Mouse (Mus musculus): ENCODE data around the gene C1ql1. TPM values are rescaled to one million over a fixed set of nuclear protein-coding genes. Genes with fewer than 3 reads are reported as not detected.

Gene C1ql1
- polyA plus RNA-seq, 1 experiment: 0.87 TPM

GRCm38 (mm10) chr11:102896641-102897040, 49.8 kb downstream of the C1ql1 start:
- H3K79me3 ChIP-seq (ENCODE audit: low read depth): no peaks in the 10 kb centered on the region
- no peaks in the 10 kb centered on the region for H3K36me3 ChIP-seq (ENCODE audit: control insufficient read depth, insufficient read depth)
- TF ChIP-seq USF1 (IDR thresholded peaks at IDR 0.05; ENCODE audit: low read depth): no peak
- no peak for TF ChIP-seq CTCF (IDR thresholded peaks at IDR 0.05; ENCODE audit: control insufficient read depth, insufficient read depth, insufficient read length)
- TF ChIP-seq FOSL1 (IDR thresholded peaks at IDR 0.05; ENCODE audit: insufficient read depth, low read length, poor library complexity, severe bottlenecking): no peak
- TF ChIP-seq CEBPB (IDR thresholded peaks at IDR 0.05; ENCODE audit: low read depth): no peak
- TF ChIP-seq MYOD1 (IDR thresholded peaks at IDR 0.05; ENCODE audit: control insufficient read depth, insufficient read length, low read depth): no peak
- TF ChIP-seq MAX (IDR thresholded peaks at IDR 0.05): no peak
- TF ChIP-seq MYOG (IDR thresholded peaks at IDR 0.05; ENCODE audit: control insufficient read depth, extremely low read depth, insufficient read length): no peak
- no peak overlapping the region for H3ac ChIP-seq (ENCODE audit: control insufficient read depth, insufficient read length, low read depth)
- no peak overlapping the region for H3K4me3 ChIP-seq (ENCODE audit: insufficient read depth, poor library complexity, severe bottlenecking)
- H3K79me2 ChIP-seq (ENCODE audit: control insufficient read depth, insufficient read depth): no peaks in the 10 kb centered on the region
- H3K27me3 ChIP-seq (ENCODE audit: control insufficient read depth, insufficient read depth, insufficient read length): no peaks in the 10 kb centered on the region

GRCm38 (mm10) chr11:102895779-102896178, 50.7 kb downstream of the C1ql1 start:
- Histone ChIP-seq H3K79me2 (ENCODE audit: control insufficient read depth, insufficient read depth) (no peaks in the 10 kb centered on the region), H3ac (ENCODE audit: control insufficient read depth, insufficient read length, low read depth) (no peak overlapping the region), H3K27me3 (ENCODE audit: control insufficient read depth, insufficient read depth, insufficient read length) (no peaks in the 10 kb centered on the region), H3K36me3 (ENCODE audit: control insufficient read depth, insufficient read depth) (no peaks in the 10 kb centered on the region), H3K4me3 (ENCODE audit: insufficient read depth, poor library complexity, severe bottlenecking) (no peak overlapping the region), H3K79me3 (ENCODE audit: low read depth) (no peaks in the 10 kb centered on the region)
- TF ChIP-seq MYOD1 (IDR thresholded peaks at IDR 0.05; ENCODE audit: control insufficient read depth, insufficient read length, low read depth): no peak
- TF ChIP-seq CEBPB (IDR thresholded peaks at IDR 0.05; ENCODE audit: low read depth): no peak
- no peak for TF ChIP-seq MYOG (IDR thresholded peaks at IDR 0.05; ENCODE audit: control insufficient read depth, extremely low read depth, insufficient read length)
- no peak for TF ChIP-seq MAX (IDR thresholded peaks at IDR 0.05)
- TF ChIP-seq FOSL1 (IDR thresholded peaks at IDR 0.05; ENCODE audit: insufficient read depth, low read length, poor library complexity, severe bottlenecking): no peak
- TF ChIP-seq USF1 (IDR thresholded peaks at IDR 0.05; ENCODE audit: low read depth): no peak
- no peak for TF ChIP-seq CTCF (IDR thresholded peaks at IDR 0.05; ENCODE audit: control insufficient read depth, insufficient read depth, insufficient read length)

- Histone ChIP-seq H3ac (ENCODE audit: control insufficient read depth, insufficient read length, low read depth) (no peak overlapping the region), H3K27me3 (ENCODE audit: control insufficient read depth, insufficient read depth, insufficient read length) (no peaks in the 10 kb centered on the region), H3K36me3 (ENCODE audit: control insufficient read depth, insufficient read depth) (no peaks in the 10 kb centered on the region), H3K4me3 (ENCODE audit: insufficient read depth, poor library complexity, severe bottlenecking) (no peak overlapping the region), H3K79me2 (ENCODE audit: control insufficient read depth, insufficient read depth) (no peaks in the 10 kb centered on the region), H3K79me3 (ENCODE audit: low read depth) (no peaks in the 10 kb centered on the region)
- no peak for TF ChIP-seq FOSL1 (IDR thresholded peaks at IDR 0.05; ENCODE audit: insufficient read depth, low read length, poor library complexity, severe bottlenecking)
- TF ChIP-seq MYOD1 (IDR thresholded peaks at IDR 0.05; ENCODE audit: control insufficient read depth, insufficient read length, low read depth): no peak
- TF ChIP-seq MYOG (IDR thresholded peaks at IDR 0.05; ENCODE audit: control insufficient read depth, extremely low read depth, insufficient read length): no peak
- TF ChIP-seq USF1 (IDR thresholded peaks at IDR 0.05; ENCODE audit: low read depth): no peak
- no peak for TF ChIP-seq CEBPB (IDR thresholded peaks at IDR 0.05; ENCODE audit: low read depth)
- TF ChIP-seq CTCF (IDR thresholded peaks at IDR 0.05; ENCODE audit: control insufficient read depth, insufficient read depth, insufficient read length): no peak
- no peak for TF ChIP-seq MAX (IDR thresholded peaks at IDR 0.05)
These were observed 51.8 kb downstream of the C1ql1 start for GRCm38 (mm10) chr11:102894716-102895115.

- Histone ChIP-seq H3K79me3 (ENCODE audit: low read depth) (no peaks in the 10 kb centered on the region), H3K79me2 (ENCODE audit: control insufficient read depth, insufficient read depth) (no peaks in the 10 kb centered on the region), H3K36me3 (ENCODE audit: control insufficient read depth, insufficient read depth) (no peaks in the 10 kb centered on the region), H3K27me3 (ENCODE audit: control insufficient read depth, insufficient read depth, insufficient read length) (peaks cover 4% of the 10 kb centered on the region), H3ac (ENCODE audit: control insufficient read depth, insufficient read length, low read depth) (no peak overlapping the region), H3K4me3 (ENCODE audit: insufficient read depth, poor library complexity, severe bottlenecking) (no peak overlapping the region)
- TF ChIP-seq CEBPB (IDR thresholded peaks at IDR 0.05; ENCODE audit: low read depth) (no peak), MYOG (IDR thresholded peaks at IDR 0.05; ENCODE audit: control insufficient read depth, extremely low read depth, insufficient read length) (no peak), CTCF (IDR thresholded peaks at IDR 0.05; ENCODE audit: control insufficient read depth, insufficient read depth, insufficient read length) (no peak), MYOD1 (IDR thresholded peaks at IDR 0.05; ENCODE audit: control insufficient read depth, insufficient read length, low read depth) (no peak), FOSL1 (IDR thresholded peaks at IDR 0.05; ENCODE audit: insufficient read depth, low read length, poor library complexity, severe bottlenecking) (no peak), USF1 (IDR thresholded peaks at IDR 0.05; ENCODE audit: low read depth) (no peak), MAX (IDR thresholded peaks at IDR 0.05) (no peak)
These were observed 53.4 kb downstream of the C1ql1 start for GRCm38 (mm10) chr11:102893015-102893651.

- no peak overlapping the region for H3ac ChIP-seq (ENCODE audit: control insufficient read depth, insufficient read length, low read depth)
- H3K4me3 ChIP-seq (ENCODE audit: insufficient read depth, poor library complexity, severe bottlenecking): no peak overlapping the region
- H3K36me3 ChIP-seq (ENCODE audit: control insufficient read depth, insufficient read depth): no peaks in the 10 kb centered on the region
- no peaks in the 10 kb centered on the region for H3K79me2 ChIP-seq (ENCODE audit: control insufficient read depth, insufficient read depth)
- H3K79me3 ChIP-seq (ENCODE audit: low read depth): no peaks in the 10 kb centered on the region
- peaks cover 12% of the 10 kb centered on the region for H3K27me3 ChIP-seq (ENCODE audit: control insufficient read depth, insufficient read depth, insufficient read length)
- TF ChIP-seq CEBPB (IDR thresholded peaks at IDR 0.05; ENCODE audit: low read depth): peak; percentile 80
- no peak for TF ChIP-seq MYOD1 (IDR thresholded peaks at IDR 0.05; ENCODE audit: control insufficient read depth, insufficient read length, low read depth)
These were observed 56.4 kb downstream of the C1ql1 start for GRCm38 (mm10) chr11:102890096-102890495.

Other genes with a start within 250 kb of the C1ql1 start
- gene Ccdc43, start 248.9 kb downstream of the C1ql1 start, polyA plus RNA-seq (2012; fragmentation: generic; extraction: Trizol): 18.6 TPM
- 0.41 TPM for gene Adam11, start 185.2 kb downstream of the C1ql1 start, polyA plus RNA-seq (2012; fragmentation: generic; extraction: Trizol)
- gene Gjc1, start 127.0 kb downstream of the C1ql1 start, polyA plus RNA-seq (2012; fragmentation: generic; extraction: Trizol): 20.7 TPM
- not detected for gene Higd1b, start 110.8 kb downstream of the C1ql1 start, polyA plus RNA-seq (2012; fragmentation: generic; extraction: Trizol)
- gene Eftud2, start 65.7 kb downstream of the C1ql1 start, polyA plus RNA-seq (2012; fragmentation: generic; extraction: Trizol): 190 TPM
- 0.59 TPM for gene Ccdc103, start 65.5 kb downstream of the C1ql1 start, polyA plus RNA-seq (2012; fragmentation: generic; extraction: Trizol)
- gene Fam187a, start 61.5 kb downstream of the C1ql1 start, polyA plus RNA-seq (2012; fragmentation: generic; extraction: Trizol): 0.05 TPM
- 0.02 TPM for gene Gfap, start 45.8 kb downstream of the C1ql1 start, polyA plus RNA-seq (2012; fragmentation: generic; extraction: Trizol)
- 44.9 TPM for gene Kif18b, start 21.6 kb downstream of the C1ql1 start, polyA plus RNA-seq (2012; fragmentation: generic; extraction: Trizol)
- 64.9 TPM for gene Nmt1, start 81.5 kb upstream of the C1ql1 start, polyA plus RNA-seq (2012; fragmentation: generic; extraction: Trizol)
- 185 TPM for gene Dcakd, start 81.6 kb upstream of the C1ql1 start, polyA plus RNA-seq (2012; fragmentation: generic; extraction: Trizol)
- gene Plcd3, start 155.0 kb upstream of the C1ql1 start, polyA plus RNA-seq (2012; fragmentation: generic; extraction: Trizol): 27.6 TPM
- gene Acbd4, start 155.0 kb upstream of the C1ql1 start, polyA plus RNA-seq (2012; fragmentation: generic; extraction: Trizol): 23.0 TPM
- 24.3 TPM for gene Hexim1, start 169.5 kb upstream of the C1ql1 start, polyA plus RNA-seq (2012; fragmentation: generic; extraction: Trizol)
- gene Hexim2, start 185.7 kb upstream of the C1ql1 start, polyA plus RNA-seq (2012; fragmentation: generic; extraction: Trizol): 3.4 TPM
- gene Fmnl1, start 224.4 kb upstream of the C1ql1 start, polyA plus RNA-seq (2012; fragmentation: generic; extraction: Trizol): 3.7 TPM

Data from C2C12 (cell line).